ENCODE assay signal across 7 mouse cellular contexts in genomic region chr11:95824071-95824876, GRCm38 (mm10). TPM values are rescaled to one million over a fixed set of nuclear protein-coding genes. Genes with fewer than 3 reads are reported as not detected.
A peak's percentile ranks its signal among the peaks of the same experiment; 100 is the strongest.
DNase-seq lines count a peak whose midpoint lies in the region; ATAC-seq and TF ChIP-seq lines count a peak whose summit lies in the region.

Gene Phospho1, plus strand, starts transcription at chr11:95824499.

- peaks cover 6% of the 10 kb centered on the region; the same call in 1 of the 2 replicates for H3K27me3 ChIP-seq in intestine, postnatal 0 days (replicated peaks; ENCODE audit: control insufficient read depth, insufficient read depth, low read length)
- peaks cover 40% of the 10 kb centered on the region for H3K27me3 ChIP-seq in limb, embryonic 11.5 days (ENCODE audit: control insufficient read depth, insufficient read depth, low read length)
- peaks cover 53% of the 10 kb centered on the region for H3K27me3 ChIP-seq in midbrain, embryonic 14.5 days (ENCODE audit: control insufficient read depth, insufficient read depth, low read length)

- WGBS in intestine, postnatal 0 days = under 1% methylated on average over 78 of the region's 78 CpGs
- WGBS in limb, embryonic 11.5 days = 0% methylated on average over 77 of the region's 78 CpGs
- 0% methylated on average over 77 of the region's 78 CpGs for WGBS in midbrain, embryonic 14.5 days

- TF ChIP-seq CTCF in intestine, postnatal 0 days (IDR thresholded peaks at IDR 0.05; ENCODE audit: low read depth) = 0 out of 2 replicates have a peak, but pooled peaks have one; percentile 13

- peak within 1 kb of the TSS; percentile 78 for H3K9ac ChIP-seq in intestine, postnatal 0 days (ENCODE audit: low read depth, low read length)
- peak within 1 kb of the TSS; percentile 59 for H3K9ac ChIP-seq in limb, embryonic 11.5 days (ENCODE audit: low read length)
- H3K9ac ChIP-seq in midbrain, embryonic 14.5 days (replicated peaks; ENCODE audit: low read length) = peak within 1 kb of the TSS; percentile 69

- peak within 1 kb of the TSS; percentile 56 for H3K4me3 ChIP-seq in intestine, postnatal 0 days (ENCODE audit: low read depth, low read length)
- peak within 1 kb of the TSS; percentile 69 for H3K4me3 ChIP-seq in limb, embryonic 11.5 days (ENCODE audit: low read depth, low read length)
- peak within 1 kb of the TSS; percentile 68 for H3K4me3 ChIP-seq in midbrain, embryonic 14.5 days (replicated peaks; ENCODE audit: low read depth, low read length)

- H3K4me2 ChIP-seq in intestine, postnatal 0 days (replicated peaks; ENCODE audit: low read depth) = peak within 1 kb of the TSS; percentile 94
- H3K4me2 ChIP-seq in limb, embryonic 11.5 days (ENCODE audit: low read depth, severe bottlenecking) = peak within 1 kb of the TSS; percentile 81
- peak within 1 kb of the TSS; percentile 99 for H3K4me2 ChIP-seq in midbrain, embryonic 14.5 days (ENCODE audit: low read length)

- peak within 1 kb of the TSS; percentile 50 for H3K27ac ChIP-seq in intestine, postnatal 0 days (ENCODE audit: low read depth, low read length)
- H3K27ac ChIP-seq in limb, embryonic 11.5 days (replicated peaks; ENCODE audit: low read depth, low read length) = no peak within 1 kb of the TSS; the same call in 1 of the 2 replicates
- no peak within 1 kb of the TSS for H3K27ac ChIP-seq in midbrain, embryonic 14.5 days (replicated peaks; ENCODE audit: low read depth, low read length)

- H3K4me1 ChIP-seq in intestine, postnatal 0 days (replicated peaks; ENCODE audit: control insufficient read depth, insufficient read depth, low read length) = 0 out of 2 replicates have a peak, but pooled peaks cover 3% of the 10 kb centered on the region
- peaks cover 2% of the 10 kb centered on the region; the same call in 1 of the 2 replicates for H3K4me1 ChIP-seq in limb, embryonic 11.5 days (ENCODE audit: control insufficient read depth, insufficient read depth, low read length)
- no peaks in the 10 kb centered on the region for H3K4me1 ChIP-seq in midbrain, embryonic 14.5 days (ENCODE audit: control insufficient read depth, insufficient read depth, low read length)

- ATAC-seq in intestine, postnatal 0 days = peak; percentile 91
- peak; percentile 91 for ATAC-seq in limb, embryonic 11.5 days (ENCODE audit: insufficient number of reproducible peaks, low FRiP score, low TSS enrichment, low read depth)
- ATAC-seq in midbrain, embryonic 14.5 days (ENCODE audit: low FRiP score, low TSS enrichment) = peak; percentile 97

- DNase-seq in adrenal gland, adult 8-10 months = peak; percentile 88
- peak; percentile 88 for DNase-seq in embryo, embryonic 11.5 days (ENCODE audit: low read depth, low spot score)
- DNase-seq in gastrocnemius, postnatal 4 days (ENCODE audit: low spot score in 2 of 2) = peak; percentile 89 to 91
- DNase-seq in limb, embryonic 11.5 days (ENCODE audit: low spot score) = peak; percentile 92
- peak; percentile 96 for DNase-seq in midbrain, embryonic 14.5 days
- peak; percentile 79 to 87 for DNase-seq in spleen, adult 18-20 months

- H3K9me3 ChIP-seq in intestine, postnatal 0 days (ENCODE audit: control insufficient read depth) = no peaks in the 10 kb centered on the region
- H3K9me3 ChIP-seq in limb, embryonic 11.5 days (ENCODE audit: control insufficient read depth, low read length) = no peaks in the 10 kb centered on the region
- no peaks in the 10 kb centered on the region for H3K9me3 ChIP-seq in midbrain, embryonic 14.5 days (ENCODE audit: control insufficient read depth, low read length)

- no peaks in the 10 kb centered on the region for H3K36me3 ChIP-seq in intestine, postnatal 0 days (ENCODE audit: control insufficient read depth, insufficient read depth)
- H3K36me3 ChIP-seq in limb, embryonic 11.5 days (ENCODE audit: control insufficient read depth, insufficient read depth, low read length) = no peaks in the 10 kb centered on the region
- H3K36me3 ChIP-seq in midbrain, embryonic 14.5 days (ENCODE audit: control insufficient read depth, insufficient read depth, low read length) = no peaks in the 10 kb centered on the region

RNA-seq across cellular contexts. Expression of gene Phospho1, which starts in this region (rescaled TPM):
- total RNA-seq in adrenal gland, adult 8-10 months (2022) = 100 to 1,000 TPM in 2 of 4 experiments, 10 to 100 TPM in 2; 61.9 to 148 (median 104) TPM
- total RNA-seq in gastrocnemius, postnatal 4 days (2021) = 10 to 100 TPM; 82.5 to 91.1 TPM
- 2.6 and 2.9 TPM in 2 replicates for polyA plus RNA-seq in intestine, postnatal 0 days (2015; fragmentation: Nextera tagmentation; extraction: Ambion mirVana)
- 0.60 TPM in 1 of 2 replicates, not detected in the other for polyA plus RNA-seq in limb, embryonic 11.5 days (2014; fragmentation: Nextera tagmentation; extraction: Ambion mirVana)
- polyA plus RNA-seq in midbrain, embryonic 14.5 days (2014; fragmentation: Nextera tagmentation; extraction: Ambion mirVana) = 0.33 TPM in 1 of 2 replicates, not detected in the other

Comparison
In these comparisons a context has a peak if more than half of its experiments do, and no peak if none do; other contexts are left out.
1. Peak in DNase-seq, ATAC-seq, H3K4me3 ChIP-seq, H3K9ac ChIP-seq and H3K4me2 ChIP-seq in limb, embryonic 11.5 days; RNA of the gene not detected or under 1 TPM.
2. Peak in DNase-seq, ATAC-seq, H3K4me3 ChIP-seq, H3K9ac ChIP-seq and H3K4me2 ChIP-seq in midbrain, embryonic 14.5 days; RNA of the gene not detected or under 1 TPM.